Mouse (Mus musculus) MEL (cell line): ENCODE results near the gene Hoxb5.

ENCODE experiments used
- EP300 ChIP-seq, 2 experiments: IDR thresholded peaks; 2 replicates each; pipeline ENCODE4 v1.6.1; 2011; ENCODE audit warnings: improper control_type of control experiment in 2 of 2, low read length in 2 of 2, low read depth in 1 of 2, mild to moderate bottlenecking in 1 of 2
- POLR2A ChIP-seq, 2 experiments: IDR thresholded peaks; 2 replicates each; pipeline ENCODE4 v1.6.1; 2011 to 2012; ENCODE audit warnings: low read length in 2 of 2, mild to moderate bottlenecking in 2 of 2, control low read depth in 1 of 2, improper control_type of control experiment in 1 of 2, low read depth in 1 of 2, moderate library complexity in 1 of 2; ENCODE audit not compliant: control insufficient read depth in 1 of 2, insufficient read depth in 1 of 2, poor library complexity in 1 of 2

DNA sequence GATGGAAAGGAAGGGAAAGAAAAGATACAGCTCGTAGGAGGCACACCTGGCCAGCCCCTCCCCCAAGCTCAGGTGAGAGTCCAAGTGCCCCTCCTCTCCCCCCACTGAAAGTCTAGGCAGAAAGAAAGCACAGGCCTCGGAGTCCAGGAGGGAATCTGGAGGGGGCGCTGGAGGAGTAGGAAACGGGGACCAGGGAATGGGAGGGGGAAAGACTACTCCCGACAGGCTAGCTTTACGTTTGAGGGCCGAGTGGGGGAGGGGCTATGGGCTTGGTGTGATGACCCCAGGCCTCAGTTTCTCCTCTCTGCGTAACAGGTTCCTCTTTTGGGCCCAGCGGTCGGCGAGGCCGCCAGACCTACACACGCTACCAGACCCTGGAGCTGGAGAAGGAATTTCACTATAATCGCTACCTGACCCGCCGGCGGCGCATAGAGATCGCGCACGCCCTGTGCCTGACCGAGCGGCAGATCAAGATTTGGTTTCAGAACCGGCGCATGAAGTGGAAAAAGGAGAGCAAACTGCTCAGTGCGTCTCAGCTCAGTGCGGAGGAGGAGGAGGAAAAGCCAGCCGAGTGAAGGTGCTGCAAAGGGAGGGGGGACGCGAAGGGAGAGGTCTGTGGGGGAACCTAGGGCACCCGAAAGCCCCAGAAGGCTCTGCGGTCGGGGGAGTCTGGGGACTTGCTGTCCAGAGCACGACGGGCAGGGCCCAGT lies 2.6 kb upstream of the Hoxb5 start:
- TF ChIP-seq EP300 (IDR thresholded peaks at IDR 0.05; ENCODE audit: low read depth in 1 of 2, low read length in 2 of 2) = no peak
- TF ChIP-seq POLR2A (IDR thresholded peaks at IDR 0.05; ENCODE audit: control insufficient read depth in 1 of 2, insufficient read depth in 1 of 2, low read depth in 1 of 2, low read length in 2 of 2, poor library complexity in 1 of 2) = no peak
